Mouse (Mus musculus) T-helper 1 cell (primary cell): Measurements from ENCODE around the gene Stoml1.
"Not testable (repeated sequence)": the region's sequence is repeated elsewhere in the genome, so short reads cannot be mapped to it uniquely, and the experiment has no call there.

Experiments
- in situ Hi-C: fragments of 300-600 bp; cut with MboI, MseI; formaldehyde crosslinking; loops from one replicate; pipeline ENCODE4 v1.15.1; 2025; ENCODE audit warnings: high pct_unique_total_duplicates

Stoml1 gene

DNA sequence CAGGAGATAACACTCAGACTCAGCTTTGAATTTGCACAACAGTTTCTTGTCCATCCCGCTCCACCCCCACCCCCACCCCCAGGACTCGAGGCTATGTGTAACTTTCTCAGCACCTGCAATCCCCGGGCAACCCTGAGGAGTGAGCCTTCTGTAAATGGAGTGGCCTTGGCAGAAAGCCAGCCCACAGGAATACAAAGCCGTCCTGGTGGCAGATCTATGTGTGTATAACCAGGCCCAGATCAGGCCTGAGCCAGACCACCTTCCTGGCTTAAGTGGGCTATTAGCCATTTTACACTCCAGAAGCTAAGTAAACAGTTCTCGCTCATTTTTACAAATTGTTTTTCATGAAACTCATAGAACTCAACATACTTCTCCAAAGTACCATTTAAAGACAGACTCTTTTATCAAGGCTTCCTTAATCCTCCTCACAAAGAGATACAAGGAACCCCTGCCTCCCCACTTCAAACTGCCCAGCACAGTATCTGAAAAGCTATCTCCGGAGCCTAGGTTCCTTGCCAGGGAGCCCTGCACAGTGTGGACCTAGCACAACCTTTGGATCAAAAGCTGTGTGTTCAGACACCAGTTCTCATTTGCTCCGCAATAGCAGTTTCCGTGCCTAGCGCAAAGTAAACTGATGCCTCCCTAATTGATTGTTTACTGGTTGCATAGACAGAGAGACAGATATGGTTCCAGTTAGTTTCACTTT, 11.0 kb upstream of the Stoml1 start:
- in situ Hi-C loops: loop anchor here (5.0 kb wide), 1 partner anchor 40 kb away; no protein-coding TSS in a partner anchor

- in situ Hi-C loops: loop anchor here (5.0 kb wide), 1 partner anchor 40 kb away; no protein-coding TSS in a partner anchor
These were observed 10.3 kb upstream of the Stoml1 start for GRCm38 (mm10) chr9:58242696-58243095.

GRCm38 (mm10) chr9:58243696-58244095, 9.3 kb upstream of the Stoml1 start:
- in situ Hi-C loops: loop anchor here (5.0 kb wide), 1 partner anchor 39 kb away; no protein-coding TSS in a partner anchor

GRCm38 (mm10) chr9:58246083-58246591, 6.8 kb upstream of the Stoml1 start:
- in situ Hi-C loops: no loop called here

DNA sequence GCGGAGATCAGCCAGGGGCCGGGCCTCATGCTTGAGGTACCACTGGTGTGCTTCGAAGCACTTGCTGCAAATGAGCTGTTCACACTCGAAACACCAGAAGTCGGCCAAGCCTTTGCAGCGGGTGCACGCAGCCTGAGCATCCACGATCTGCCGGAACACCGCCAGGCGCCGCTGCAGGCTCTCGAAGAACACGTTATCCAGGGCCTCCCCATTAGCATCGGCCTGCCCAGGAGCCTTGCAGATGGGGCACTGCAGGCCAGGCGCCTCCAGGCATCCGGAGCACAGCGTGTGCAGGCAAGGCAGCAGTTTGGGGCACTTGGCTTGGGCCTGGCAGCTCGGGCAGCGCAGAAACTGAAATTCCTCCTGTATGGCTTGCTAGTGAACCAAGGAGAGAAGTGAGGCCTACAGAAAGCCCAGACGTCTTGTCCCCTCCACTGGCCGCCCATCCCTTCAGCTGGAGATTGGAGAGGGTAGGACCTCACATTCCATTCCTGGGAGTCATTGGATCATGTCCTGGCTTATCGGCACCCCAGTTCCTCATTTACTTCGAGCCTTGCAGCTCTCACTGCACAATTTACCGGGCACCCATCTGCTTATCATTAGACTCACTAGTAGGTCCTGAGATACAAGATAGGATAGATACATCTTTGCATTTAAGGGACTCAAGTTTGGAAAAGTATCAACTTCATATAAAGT, 5.8 kb upstream of the Stoml1 start:
- in situ Hi-C loops: no loop called here

- in situ Hi-C loops: no loop called here
These were observed 4.1 kb upstream of the Stoml1 start for GRCm38 (mm10) chr9:58248746-58249413.

GRCm38 (mm10) chr9:58249592-58250192, 3.3 kb upstream of the Stoml1 start, which contains the start of gene Pml:
TSS of gene Pml (minus strand) at chr9:58249786.
- in situ Hi-C loops: no loop called here

GRCm38 (mm10) chr9:58250322-58250721, 2.6 kb upstream of the Stoml1 start:
- in situ Hi-C loops: no loop called here

DNA sequence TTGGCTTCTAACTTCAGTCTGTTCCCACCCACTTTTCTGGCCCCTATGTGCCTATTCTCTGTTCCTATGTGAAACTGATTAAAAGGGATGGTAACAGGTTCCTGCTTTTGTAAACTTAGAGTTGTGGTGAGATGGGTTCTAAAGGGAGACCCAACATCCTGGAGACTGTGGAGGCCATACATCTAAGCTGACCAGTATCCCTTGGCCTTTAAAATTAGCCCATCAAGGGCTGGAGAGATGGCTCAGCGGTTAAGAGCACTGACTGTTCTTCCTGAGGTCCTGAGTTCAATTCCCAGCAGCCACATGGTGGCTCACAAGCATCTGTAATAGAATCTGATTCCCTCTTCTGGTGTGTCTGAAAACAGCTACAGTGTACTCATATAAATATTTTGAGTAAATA, 2.2 kb upstream of the Stoml1 start:
- in situ Hi-C loops: not testable (repeated sequence)

DNA sequence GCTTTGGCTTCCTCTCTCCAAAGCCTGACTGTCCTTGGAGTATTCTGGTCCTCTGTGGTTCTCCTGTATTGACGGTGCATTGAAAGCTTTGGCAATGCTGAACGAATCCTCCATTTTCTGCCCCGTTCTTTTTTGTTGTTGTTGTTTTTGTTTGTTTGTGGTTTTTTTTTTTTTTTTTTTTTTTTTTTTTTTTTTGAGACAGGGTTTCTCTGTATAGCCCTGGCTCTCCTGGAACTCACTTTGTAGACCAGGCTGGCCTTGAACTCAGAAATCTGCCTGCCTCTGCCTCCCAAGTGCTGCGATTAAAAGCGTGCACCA, 800 bp downstream of the Stoml1 start:
- in situ Hi-C loops: not testable (repeated sequence)

GRCm38 (mm10) chr9:58255105-58255504, 2.1 kb downstream of the Stoml1 start:
- in situ Hi-C loops: no loop called here

GRCm38 (mm10) chr9:58255704-58256685, 3.0 kb downstream of the Stoml1 start:
- in situ Hi-C loops: no loop called here

DNA sequence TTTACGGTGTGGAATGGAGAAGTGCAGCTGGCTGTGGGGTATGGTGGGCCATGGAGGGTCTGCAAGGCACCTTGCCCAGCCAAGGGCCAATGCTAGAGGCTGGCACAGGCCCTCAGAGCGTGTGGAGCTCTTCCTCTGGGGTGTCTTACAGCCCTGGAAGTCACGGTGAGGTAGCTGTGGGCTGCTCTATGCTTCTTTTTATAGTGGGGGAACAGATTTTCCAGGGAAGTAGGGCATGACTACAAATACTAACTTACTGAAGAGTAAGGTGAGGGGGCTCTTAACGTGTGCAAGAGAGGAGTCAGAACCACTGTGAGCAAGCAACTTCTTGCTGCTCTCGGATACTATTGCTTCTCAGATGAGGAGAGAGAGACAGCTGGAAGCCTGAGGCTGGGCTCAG, 9.5 kb downstream of the Stoml1 start:
- in situ Hi-C loops: no loop called here

GRCm38 (mm10) chr9:58265368-58265767, 12.4 kb downstream of the Stoml1 start:
- in situ Hi-C loops: no loop called here

DNA sequence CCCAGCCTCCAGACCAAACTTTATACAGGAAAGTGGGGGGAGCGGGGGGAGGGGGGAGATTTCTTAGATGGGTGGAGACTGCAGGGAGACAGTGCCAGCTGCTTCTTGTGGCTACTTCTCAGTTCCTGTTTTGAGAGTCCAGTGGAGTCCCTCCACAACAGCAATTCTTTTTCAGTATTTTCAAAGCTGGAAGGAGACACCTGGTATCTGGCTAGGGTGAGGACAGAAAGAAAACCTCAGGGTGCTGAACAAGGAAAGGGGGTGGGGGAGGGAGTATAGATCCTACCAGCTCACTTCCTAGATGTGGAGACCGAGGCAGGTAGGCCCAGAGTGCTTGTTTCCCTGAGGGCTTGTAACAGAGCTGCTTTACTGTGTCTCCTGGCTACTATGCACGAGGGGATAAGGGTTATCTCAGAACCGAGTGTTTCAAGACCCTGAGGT, 13.6 kb downstream of the Stoml1 start:
- in situ Hi-C loops: no loop called here

DNA sequence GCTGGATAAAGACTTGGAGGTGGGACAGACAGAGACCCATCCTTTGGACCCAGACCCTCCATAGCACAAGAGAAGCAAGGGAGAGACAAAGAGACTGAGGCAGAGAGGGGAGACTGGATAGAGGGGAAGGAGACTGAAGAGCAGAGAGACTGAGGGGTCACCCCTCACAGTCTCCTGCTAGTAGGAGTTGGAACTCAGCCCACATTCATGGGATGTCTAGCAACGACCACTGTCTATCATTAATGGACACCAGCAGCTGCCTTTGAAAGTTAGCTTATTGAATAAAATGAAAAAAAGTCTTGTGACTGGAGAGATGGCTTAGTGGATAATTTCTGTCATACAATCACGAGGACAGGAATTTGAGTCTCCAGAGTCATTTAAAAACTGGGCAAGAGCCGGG, 14.1 kb downstream of the Stoml1 start:
- in situ Hi-C loops: no loop called here

- in situ Hi-C loops: no loop called here
These were observed 15.7 kb downstream of the Stoml1 start for GRCm38 (mm10) chr9:58268384-58269313.

- in situ Hi-C loops: no loop called here
These were observed 17.1 kb downstream of the Stoml1 start for GRCm38 (mm10) chr9:58270081-58270480.

DNA sequence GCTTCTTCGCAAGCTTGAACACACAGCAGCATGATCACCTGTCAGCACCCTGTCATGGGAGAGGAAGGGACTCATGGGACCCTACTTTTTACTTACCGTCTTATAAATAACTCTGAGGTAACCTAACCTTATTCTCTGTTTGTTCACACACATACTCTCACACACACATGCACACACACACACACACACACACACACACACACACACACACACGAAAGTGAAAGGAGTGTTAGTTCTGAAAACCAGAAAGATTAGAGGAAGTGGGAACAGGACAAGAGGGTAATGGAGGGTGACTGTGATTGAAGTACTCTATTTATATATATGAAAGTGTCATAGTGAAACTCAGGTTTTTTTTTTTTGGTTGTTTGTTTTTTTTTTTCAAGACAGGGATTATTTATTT, 18.1 kb downstream of the Stoml1 start:
- in situ Hi-C loops: no loop called here

- in situ Hi-C loops: not testable (repeated sequence)
These were observed 18.6 kb downstream of the Stoml1 start for GRCm38 (mm10) chr9:58271551-58271950.
